Mouse (Mus musculus): ENCODE measurements around the gene Rassf7. TPM values are rescaled to one million over a fixed set of nuclear protein-coding genes. Genes with fewer than 3 reads are reported as not detected.

The Rassf7 gene
- under 1 TPM; 0.64 to 0.80 TPM for total RNA-seq (2021)

DNA sequence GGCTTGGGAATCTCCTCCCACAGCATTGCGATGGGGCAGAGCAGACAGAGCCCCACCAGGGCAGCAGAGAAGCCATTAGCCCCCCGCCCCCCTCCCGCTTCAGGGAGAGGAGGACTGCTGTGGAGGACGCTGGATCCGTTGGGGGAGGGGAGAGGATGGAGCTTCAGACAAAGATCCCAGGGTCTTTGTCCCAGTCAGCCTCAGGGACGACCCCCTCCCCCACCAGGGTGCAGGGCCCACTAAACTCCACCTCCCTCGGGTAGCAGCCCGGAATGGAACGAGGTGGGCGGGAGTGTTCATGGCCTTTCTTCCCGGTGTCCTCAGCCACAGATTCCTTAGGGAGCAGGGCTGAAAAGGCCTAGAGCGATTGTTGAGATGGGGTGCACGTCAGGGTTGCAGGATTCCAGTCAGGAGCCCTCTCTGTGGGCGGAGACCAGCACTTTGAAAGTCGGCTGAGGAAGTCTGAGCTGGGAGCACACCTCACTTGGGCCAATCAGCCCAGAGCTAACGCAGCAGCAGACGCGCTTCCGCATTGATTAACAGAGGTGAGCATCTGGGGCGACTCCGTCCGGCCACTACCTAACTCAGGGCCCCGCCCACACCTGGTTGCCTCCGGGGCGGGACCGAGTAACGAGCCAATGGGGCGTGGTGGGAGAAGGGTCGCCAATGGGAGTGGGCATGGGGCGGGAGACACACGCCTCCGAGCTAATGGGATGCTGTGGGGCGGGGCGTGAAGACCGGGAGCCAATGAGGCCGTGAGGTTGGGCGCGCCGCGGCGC is at the start of gene Rassf7:
Rassf7 (plus strand) TSS at position 760 of the 779 bp plus-strand sequence.
- peak; percentile 54 to 56 for DNase-seq (ENCODE audit: extremely low spot score in 1 of 2, low spot score in 1 of 2)

GRCm38 (mm10) chr7:141167901-141168517 is 47.7 kb upstream of the Rassf7 start:
- no peak for DNase-seq (ENCODE audit: extremely low spot score in 1 of 2, low spot score in 1 of 2)

- no peak for DNase-seq (ENCODE audit: extremely low spot score in 1 of 2, low spot score in 1 of 2)
These were observed 47.1 kb upstream of the Rassf7 start for GRCm38 (mm10) chr7:141168518-141168953.

GRCm38 (mm10) chr7:141169300-141169699 is 46.4 kb upstream of the Rassf7 start:
- no peak for DNase-seq (ENCODE audit: extremely low spot score in 1 of 2, low spot score in 1 of 2)

DNA sequence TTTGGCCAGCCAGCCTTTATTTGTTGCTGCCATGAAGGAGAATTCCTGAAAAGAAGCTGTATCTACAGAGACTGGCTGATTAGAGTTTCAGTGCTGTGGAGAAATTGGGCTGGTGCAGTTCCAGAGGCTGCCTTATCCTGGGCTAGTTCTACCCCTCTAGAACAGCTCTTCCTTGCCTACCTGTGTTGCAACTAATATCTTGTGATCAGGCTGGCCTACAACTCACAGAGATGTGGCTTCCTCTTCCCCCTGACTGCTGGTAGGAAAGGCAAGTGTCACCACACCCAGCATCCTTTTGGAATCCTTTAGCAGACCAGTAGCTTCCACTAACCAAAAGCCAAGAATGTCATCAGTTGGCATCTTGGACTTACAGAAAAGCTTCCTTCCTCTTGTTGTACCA is 45.8 kb upstream of the Rassf7 start:
- no peak for DNase-seq (ENCODE audit: extremely low spot score in 1 of 2, low spot score in 1 of 2)

DNA sequence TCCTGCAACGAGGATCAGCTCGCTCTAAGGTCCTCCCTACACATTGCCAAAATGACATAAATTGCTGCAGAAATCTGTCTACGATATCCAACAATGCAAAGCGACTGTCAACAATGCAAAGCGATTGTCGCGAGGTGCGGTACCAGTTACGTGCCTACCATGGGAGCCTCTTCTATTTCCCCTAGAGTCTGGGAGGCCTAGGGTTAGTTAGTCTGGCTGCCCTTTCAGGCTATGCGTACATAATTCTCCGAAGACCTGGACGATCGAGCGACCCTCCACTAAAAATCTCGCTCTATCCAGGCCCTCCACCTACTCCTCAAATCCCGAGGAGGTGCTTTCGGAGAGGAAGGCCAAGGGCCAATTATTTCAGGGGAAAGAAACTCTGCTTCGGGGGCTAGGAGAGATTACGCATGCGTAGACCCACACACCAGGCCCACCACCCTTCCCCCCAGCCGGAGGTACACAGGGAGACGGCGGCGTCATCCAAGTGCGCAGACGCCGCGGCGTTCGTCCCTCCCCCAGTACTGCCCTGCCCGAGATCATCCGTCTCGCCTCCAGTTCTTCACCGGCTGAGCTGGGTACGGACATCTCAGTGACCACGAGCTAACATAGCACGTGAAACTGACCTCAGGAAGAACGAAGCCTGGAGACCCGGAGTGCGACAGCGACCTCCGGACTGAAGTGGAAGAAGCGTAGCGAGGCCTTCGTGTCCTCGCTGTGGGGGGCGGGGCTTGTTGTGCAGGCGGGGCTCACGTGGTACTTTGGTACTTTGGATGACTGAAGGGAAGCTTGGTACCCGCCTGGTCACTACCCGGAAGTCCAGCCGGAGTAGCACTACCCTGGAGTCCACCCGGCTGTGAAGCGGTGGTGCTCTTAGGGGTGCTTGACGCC is 43.3 kb upstream of the Rassf7 start, which contains the start of gene Rnh1:
Rnh1 (minus strand) TSS at position 742 of the 891 bp plus-strand sequence.
- peak; percentile 83 to 85 for DNase-seq (ENCODE audit: extremely low spot score in 1 of 2, low spot score in 1 of 2)

DNA sequence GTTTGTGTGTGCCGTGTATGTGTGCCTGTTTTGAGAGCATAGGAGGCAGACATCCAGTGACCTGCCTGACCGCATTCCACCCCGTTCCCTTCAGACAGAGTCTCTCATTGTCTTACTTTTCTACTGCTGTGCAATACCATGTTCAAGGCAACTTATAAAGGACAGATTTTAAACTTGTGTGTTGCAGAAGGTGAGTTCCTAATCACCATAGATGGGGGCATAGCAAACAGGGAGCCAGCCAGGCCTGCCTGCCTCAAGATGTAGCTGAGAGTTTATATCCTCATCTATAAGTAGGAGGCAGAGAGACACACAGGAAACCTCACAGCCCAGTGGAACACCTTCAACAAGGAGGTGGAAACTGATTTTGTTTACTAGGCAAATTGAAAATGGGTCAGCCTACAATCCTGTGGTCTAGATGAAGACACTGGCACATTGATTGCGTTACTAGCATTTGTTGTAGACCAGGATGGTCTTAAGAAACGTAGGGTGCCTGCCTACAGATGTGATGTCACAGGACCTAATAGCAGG is 42.3 kb upstream of the Rassf7 start:
- DNase-seq (ENCODE audit: extremely low spot score in 1 of 2, low spot score in 1 of 2) = no peak

GRCm38 (mm10) chr7:141175068-141175467 is 40.6 kb upstream of the Rassf7 start:
- DNase-seq (ENCODE audit: extremely low spot score in 1 of 2, low spot score in 1 of 2) = no peak

- peak; percentile 63 to 90 for DNase-seq (ENCODE audit: extremely low spot score in 1 of 2, low spot score in 1 of 2)
These were observed 39.5 kb upstream of the Rassf7 start for GRCm38 (mm10) chr7:141176173-141176572.

GRCm38 (mm10) chr7:141188194-141188593 is 27.5 kb upstream of the Rassf7 start:
- no peak for DNase-seq (ENCODE audit: extremely low spot score in 1 of 2, low spot score in 1 of 2)

DNA sequence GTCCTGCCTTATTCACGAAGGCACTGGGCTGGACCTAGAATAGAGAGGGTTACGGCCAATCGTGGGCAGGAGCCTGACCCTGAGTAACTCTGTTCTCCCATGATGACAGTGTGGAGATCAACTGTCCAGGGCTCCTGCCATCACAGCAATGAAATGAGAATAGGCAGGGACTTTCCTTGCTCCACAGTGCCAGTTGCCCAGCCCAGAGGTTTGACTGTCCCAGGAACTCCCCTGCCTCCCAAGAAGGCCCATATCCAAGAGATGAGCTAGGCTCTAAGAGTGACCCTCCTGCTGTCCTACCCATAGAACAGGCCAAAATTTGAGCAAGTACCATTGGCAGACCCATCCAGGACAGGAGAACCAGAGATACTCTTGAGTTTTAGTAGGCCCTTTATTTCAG is 26.9 kb upstream of the Rassf7 start:
- no peak for DNase-seq (ENCODE audit: extremely low spot score in 1 of 2, low spot score in 1 of 2)

DNA sequence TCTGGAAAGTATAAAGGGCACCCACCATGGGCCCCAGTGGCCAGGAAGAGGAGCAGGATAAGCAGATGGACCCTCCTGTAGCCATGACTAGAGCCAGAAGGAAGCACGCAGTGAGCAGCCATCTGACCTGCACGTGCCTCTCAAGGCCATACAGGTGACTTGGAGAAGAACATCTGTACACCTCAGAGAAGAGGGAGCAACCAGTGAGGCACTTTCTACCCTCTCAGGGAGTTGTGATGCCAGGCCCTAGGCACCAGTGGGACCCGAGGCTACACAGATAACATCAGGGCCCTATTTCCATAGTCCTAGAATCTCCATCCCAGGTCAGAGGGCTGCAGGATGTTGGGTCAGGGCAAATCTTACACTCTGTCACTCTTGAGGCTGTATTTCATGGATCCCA is 25.4 kb upstream of the Rassf7 start:
- DNase-seq (ENCODE audit: extremely low spot score in 1 of 2, low spot score in 1 of 2) = no peak

DNA sequence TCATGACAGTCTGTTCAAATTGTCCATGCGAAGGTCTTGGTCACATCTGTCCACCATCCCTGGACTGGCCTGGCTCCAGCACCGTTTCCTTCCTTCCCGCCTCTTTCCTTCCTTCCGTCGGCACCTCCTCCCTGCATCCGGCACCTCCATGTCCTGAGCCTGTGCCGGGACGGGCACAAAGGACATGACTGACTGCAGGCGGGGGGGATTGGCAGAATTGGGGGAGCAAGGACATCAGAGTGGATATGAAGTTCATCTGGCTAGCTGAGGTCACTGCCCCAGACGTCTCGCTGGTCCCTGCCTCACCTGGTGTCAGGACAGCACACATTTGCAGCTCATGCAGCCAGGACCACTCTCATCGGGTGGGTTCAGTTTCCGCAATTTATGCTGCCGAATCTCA is 24.6 kb upstream of the Rassf7 start:
- no peak for DNase-seq (ENCODE audit: extremely low spot score in 1 of 2, low spot score in 1 of 2)

- no peak for DNase-seq (ENCODE audit: extremely low spot score in 1 of 2, low spot score in 1 of 2)
These were observed 23.6 kb upstream of the Rassf7 start for GRCm38 (mm10) chr7:141191796-141192685.

DNA sequence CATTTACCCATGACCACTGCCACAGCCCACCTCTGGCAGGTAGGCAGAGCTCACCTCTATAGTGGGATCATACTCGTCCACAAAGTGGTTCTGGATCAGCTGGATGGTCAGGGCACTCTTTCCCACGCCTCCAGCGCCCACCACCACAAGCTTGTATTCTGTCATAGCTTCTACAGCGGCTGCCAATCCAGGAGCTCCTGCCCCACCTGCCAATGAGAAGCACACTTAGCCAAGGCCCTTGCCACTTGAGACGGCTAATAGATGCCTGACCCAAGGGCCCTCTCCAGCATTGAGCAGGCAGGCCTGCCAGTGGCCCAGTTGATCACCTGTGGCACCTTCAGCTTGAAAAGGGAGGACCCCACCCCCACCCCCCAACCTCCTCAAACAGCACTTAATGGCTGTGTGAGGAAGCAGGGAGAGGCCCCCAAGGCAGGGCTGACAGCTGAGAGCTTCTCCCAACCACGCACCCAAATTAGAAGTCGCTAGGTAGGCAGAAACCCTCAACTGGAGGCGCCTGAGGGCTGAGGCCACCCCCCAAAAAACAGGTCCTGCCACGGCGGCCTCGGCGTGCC is 22.8 kb upstream of the Rassf7 start:
- no peak for DNase-seq (ENCODE audit: extremely low spot score in 1 of 2, low spot score in 1 of 2)

GRCm38 (mm10) chr7:141193348-141193856 is 22.3 kb upstream of the Rassf7 start:
- peak; percentile 27 to 33 for DNase-seq (ENCODE audit: extremely low spot score in 1 of 2, low spot score in 1 of 2)

GRCm38 (mm10) chr7:141193948-141194347 is 21.7 kb upstream of the Rassf7 start, which contains the start of the genes Hras and Lrrc56:
Hras (minus strand) TSS chr7:141194005.
Lrrc56 (plus strand) TSS chr7:141194157.
- DNase-seq (ENCODE audit: extremely low spot score in 1 of 2, low spot score in 1 of 2) = peak; percentile 95

GRCm38 (mm10) chr7:141194409-141194808 is 21.3 kb upstream of the Rassf7 start:
- DNase-seq (ENCODE audit: extremely low spot score in 1 of 2, low spot score in 1 of 2) = no peak

DNA sequence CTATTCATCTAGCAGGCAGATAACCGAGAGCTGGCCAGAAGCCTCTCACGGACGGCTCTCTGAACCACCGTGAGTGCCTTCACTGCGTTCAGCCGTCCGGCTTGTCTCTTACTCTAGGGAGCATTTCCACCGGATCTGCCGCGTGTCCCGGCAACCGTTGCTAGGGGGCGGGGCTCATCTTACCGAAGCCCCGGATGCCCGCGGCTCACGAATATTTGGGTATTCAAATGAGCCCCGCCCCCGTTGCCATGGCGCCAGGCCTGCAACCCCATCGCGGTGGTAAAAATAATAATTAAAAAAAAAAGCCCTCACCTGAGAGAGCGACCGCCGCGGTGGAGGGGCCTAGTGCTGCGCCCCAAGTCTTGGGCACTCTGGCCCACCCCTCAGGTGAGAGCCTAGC is 20.8 kb upstream of the Rassf7 start:
- peak; percentile 73 to 82 for DNase-seq (ENCODE audit: extremely low spot score in 1 of 2, low spot score in 1 of 2)
